Mouse (Mus musculus): ENCODE measurements around the gene Cenpx. TPM values are rescaled to one million over a fixed set of nuclear protein-coding genes. Genes with fewer than 3 reads are reported as not detected.
A peak's percentile ranks its signal among the peaks of the same experiment; 100 is the strongest.

Gene Cenpx
- total RNA-seq, 2 experiments from 2014 or later, result 25.4 to 32.7 TPM

DNA sequence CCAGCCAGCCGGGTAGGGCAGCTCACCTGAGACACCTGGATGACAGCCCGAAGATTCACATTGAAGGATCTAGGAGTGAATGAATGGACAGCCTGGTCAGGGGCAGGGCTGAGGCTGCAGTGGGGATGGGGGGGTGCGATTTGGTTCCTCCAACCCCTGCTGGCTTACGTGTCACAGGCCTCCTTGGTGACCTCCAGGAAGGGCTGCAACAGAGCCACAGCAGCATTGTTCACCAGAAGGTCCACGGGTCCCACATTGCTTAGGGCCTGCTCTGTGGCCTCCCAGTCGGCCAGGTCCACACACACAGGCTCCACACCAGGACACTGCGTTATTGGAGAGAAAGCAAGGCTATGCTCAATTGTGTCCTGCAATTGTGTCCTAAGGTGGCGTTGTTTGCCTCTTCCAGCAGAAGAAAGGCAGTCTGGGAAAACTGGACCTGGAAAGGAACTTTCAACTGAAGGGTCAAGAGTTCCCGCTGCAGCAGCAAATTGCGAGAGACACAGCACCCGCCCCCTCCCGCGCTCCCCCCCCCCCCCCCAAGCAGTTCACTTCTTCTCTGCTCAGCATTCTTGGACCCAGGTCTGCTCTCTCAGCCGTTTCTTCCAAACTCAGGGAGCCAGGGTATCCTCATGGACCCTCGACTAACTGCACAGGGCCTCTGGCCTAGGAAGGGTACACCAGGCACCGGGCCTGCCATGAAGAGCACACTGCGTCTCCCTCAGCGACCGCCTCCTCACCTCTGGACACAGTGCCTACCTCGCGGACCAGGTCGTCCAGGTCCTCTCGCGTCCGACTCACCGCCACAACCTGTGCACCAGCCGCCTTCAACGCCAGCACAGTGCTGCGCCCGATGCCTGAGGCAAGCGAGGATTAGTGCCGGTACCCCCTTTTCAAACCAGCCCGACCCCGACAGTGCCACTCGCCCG lies 13.0 kb upstream of the Cenpx start:
- DNase-seq, result no peak

- no peak for DNase-seq
These were observed 10.0 kb upstream of the Cenpx start for GRCm38 (mm10) chr11:120723509-120723908.

DNA sequence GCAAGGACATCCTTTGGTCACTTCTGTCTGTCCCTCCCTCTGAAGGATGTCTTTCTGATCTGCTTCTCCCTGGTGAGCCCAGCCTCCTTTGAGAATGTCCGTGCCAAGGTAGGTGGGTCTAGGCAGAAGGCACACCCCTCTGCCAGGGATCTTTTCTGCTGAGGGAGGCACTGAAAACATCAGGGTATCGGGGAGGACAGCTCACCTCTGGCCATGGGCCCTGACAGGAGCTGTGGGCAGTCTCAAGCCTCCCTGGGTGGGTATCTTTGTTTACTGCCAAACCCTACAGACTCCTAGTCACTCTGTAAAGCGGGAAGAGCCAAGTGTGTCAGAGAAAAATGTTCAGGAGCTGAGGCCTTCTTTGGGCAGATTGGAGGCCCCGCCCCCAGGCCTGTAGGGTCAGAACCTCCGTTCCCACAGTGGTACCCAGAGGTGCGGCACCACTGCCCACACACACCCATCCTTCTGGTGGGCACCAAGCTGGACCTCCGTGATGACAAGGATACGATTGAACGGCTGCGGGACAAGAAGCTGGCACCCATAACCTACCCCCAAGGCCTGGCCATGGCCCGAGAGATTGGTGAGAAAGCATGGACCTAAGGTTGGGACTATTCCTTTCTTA lies 9.3 kb upstream of the Cenpx start:
- no peak for DNase-seq

GRCm38 (mm10) chr11:120722067-120722630 lies 8.6 kb upstream of the Cenpx start:
- DNase-seq, result no peak

GRCm38 (mm10) chr11:120721124-120722066 lies 7.9 kb upstream of the Cenpx start, which contains the start of gene Rac3:
TSS of gene Rac3 (plus strand) at chr11:120721470.
- DNase-seq, result no peak

DNA sequence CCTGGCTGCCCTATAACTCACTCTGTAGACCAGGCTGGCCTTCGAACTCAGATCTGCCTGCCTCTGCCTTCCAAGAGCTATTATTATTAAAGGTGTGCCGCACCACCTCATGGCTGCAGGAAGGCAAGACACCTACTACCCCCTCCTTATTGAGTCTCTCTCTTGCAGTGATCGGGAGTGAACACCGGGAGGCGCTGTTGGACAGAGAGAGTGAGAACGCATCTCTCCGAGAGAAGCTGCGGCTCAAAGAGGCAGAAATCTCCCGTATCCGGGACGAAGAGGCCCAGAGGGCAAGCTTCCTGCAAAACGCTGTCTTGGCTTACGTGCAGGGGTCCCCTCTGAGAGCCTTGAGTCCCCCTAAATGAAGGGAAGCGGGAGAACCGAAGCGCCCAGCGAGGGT lies 6.9 kb upstream of the Cenpx start:
- peak; percentile 77 for DNase-seq

- DNase-seq, result no peak
These were observed 6.4 kb upstream of the Cenpx start for GRCm38 (mm10) chr11:120719841-120720376.

- no peak for DNase-seq
These were observed 5.7 kb upstream of the Cenpx start for GRCm38 (mm10) chr11:120719242-120719641.

- DNase-seq, result no peak
These were observed 1.6 kb upstream of the Cenpx start for GRCm38 (mm10) chr11:120715131-120715530.

DNA sequence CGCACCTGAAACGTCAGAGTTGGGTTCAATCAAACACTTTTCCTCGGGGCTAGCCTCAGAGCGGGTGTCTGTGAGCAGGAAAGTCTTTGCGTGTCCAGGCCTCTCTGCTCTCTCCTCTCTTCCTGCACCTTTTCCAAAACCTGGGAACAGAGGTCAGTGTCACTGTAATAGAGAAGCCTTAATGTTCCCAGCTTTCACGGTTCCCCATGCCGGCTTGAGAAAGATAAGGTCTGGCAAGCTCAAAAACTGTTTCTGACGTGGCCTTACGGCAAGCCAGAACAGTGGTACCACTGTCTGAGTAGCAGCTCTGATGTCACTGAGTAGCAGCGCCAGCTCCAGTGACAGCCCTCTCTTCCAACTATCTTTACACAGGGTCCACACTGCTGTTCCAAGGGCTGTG lies 1.0 kb upstream of the Cenpx start:
- no peak for DNase-seq

DNA sequence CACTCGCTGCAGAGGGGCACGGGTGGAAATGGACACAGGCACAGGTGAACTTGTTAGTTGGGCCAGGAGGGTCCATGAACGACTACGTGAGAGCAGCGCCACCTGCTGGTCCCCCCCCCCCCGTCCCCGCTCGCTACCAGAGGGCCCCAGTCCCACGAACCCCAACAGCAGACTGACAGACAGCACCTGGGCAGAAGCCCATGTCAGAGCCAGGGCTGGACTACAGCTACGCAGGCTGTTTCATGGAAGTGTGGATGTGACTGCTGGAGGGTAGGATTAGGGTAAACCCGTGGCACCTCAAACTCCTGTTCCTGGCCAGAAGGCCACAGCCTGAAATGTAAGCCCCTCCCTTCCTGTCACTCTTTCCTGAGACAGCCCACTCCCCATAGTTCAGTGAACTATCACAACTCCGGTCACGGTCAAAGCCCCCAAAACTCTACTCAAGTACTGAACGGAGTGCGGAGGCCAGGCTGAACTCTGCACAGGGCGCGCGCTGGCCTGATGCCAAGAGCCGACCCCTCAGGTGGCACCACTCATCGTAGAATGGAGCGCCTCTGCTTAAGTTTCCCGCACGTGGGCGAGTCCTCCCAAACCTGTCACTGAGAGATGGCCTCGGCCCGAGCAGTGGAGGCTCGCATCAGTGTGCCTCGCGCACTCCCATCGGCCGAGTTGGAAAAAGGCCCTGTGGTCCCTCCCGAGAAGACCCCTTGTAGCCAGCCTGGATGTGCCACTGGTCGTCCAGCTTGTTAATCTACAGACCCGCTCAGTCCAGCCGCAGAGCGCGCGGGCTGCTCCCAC lies 568 bp downstream of the Cenpx start:
- peak; percentile 54 for DNase-seq

DNA sequence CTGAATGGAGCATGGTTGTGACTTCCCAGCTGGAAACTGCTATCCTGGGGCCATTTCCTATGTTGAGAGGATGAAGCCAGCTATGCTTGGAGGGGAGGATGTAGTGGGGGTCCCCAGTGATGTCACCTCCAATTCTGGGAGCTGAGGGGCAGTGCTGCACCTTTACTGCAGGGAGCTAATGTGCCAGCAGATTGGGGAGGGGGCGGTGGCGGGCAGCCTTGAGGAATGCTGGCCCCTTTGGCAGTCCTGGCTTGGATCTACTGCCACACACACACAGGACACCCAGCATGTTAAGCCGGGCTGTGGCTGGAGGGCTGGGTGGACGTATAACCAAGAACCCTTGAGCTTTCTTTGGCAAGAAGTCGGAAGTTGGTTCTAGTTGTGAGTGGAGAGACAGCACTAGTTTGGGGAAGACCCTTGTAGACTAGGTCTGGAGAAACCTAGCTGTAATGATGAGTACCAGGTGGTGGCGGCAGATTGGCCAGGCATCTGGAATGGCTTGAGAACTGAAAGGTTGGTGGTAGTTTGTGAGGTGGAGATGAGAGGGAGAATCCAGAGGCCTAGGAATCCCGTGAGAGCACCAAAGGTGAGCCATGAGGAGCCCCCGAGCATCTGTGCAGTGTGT lies 1.4 kb downstream of the Cenpx start:
- DNase-seq, result no peak

GRCm38 (mm10) chr11:120710672-120711071 lies 2.9 kb downstream of the Cenpx start:
- no peak for DNase-seq

GRCm38 (mm10) chr11:120709551-120709950 lies 4.0 kb downstream of the Cenpx start:
- DNase-seq, result no peak

DNA sequence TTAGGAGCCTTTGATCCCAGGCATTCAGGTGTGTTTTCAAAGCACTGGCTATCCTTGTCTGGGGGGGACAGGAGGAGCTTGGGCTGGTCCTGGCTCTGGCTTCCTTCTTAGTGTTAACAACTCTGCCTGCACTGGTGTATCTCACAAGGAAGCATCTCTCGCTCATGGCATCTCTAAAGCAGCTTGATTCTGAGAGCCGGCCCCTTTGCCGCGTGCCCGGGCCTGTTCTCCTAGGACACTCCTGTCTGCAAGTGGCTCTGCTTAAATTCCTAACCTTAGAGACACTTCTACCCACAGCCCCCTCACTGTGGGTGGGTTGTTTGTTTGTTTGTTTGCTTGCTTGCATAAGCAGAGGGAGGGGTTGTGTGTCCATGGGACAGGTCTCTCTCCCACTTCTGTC lies 5.6 kb downstream of the Cenpx start:
- no peak for DNase-seq

- no peak for DNase-seq
These were observed 6.3 kb downstream of the Cenpx start for GRCm38 (mm10) chr11:120707225-120707624.

DNA sequence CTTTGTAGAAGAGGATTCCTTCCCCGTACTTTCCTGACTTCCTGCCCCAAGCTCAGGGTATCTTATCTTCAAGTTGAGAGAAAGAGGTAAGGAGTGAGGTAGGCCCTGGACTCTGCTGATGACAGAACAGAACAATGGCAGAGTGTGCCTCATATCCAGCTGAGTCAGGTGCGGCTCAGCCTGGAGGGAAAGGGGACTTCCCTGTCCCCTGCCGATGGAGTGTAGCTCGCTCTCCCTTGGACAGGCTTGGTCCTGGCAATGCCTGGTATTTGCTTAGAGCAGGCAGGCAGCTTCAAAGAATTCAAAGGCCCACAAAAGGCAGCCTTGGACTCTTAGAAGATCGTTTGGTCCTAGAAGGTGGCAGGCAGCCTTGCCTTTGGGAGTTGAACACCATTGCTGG lies 7.4 kb downstream of the Cenpx start:
- DNase-seq, result no peak

- no peak for DNase-seq
These were observed 8.8 kb downstream of the Cenpx start for GRCm38 (mm10) chr11:120704486-120705325.

DNA sequence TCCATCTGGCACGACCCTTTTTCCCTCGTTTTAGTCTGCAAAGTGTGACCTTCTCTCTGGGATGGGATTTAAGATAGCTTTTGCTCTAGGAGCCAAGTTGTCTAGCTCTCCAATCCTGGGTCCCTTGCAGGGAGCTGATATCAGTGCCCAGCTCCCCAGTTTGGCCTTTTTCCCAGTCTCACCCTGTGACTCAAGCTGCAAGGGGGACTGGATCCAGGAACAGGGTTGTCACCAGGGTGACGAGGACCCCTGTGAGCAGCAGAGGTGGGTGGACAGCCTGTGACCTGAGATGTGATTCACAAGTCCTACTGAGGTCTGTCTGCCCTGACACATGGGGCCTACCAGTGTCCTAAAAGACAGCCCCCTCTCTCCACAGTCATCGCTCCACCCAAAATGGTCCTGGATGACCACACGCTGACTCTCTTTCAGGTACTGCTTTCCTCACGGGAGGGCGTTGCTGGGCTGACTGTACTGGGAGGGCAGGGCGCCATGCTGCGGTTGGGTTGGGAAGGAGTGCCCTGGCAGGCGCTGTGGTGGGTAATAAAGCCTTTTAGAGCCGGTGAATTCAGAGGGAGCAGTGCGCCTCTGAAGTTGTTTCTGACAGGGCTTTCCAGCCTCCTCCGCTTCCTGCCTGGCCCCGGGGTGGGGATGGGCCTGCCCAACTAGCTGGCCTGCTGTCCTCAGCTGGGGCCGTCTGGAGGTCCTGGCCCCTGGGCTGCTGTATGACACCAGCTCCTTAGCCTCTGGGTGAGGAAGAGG lies 9.7 kb downstream of the Cenpx start:
- no peak for DNase-seq

Measured in gastrocnemius, postnatal 25 days (tissue).